Mouse (Mus musculus) forebrain, embryonic 10.5 days (tissue): ENCODE measurements around the gene Gata2. TPM values are rescaled to one million over a fixed set of nuclear protein-coding genes. Genes with fewer than 3 reads are reported as not detected.

Experiments used
- DNase-seq: peaks from one replicate; pipeline ENCODE4 v3.0.0-alpha.2; 2017; ENCODE audit warnings: low spot score; ENCODE audit errors: extremely low spot score
- H3K27ac ChIP-seq: fragments of 300-500 bp; sonication (generic); 2 replicates; pipeline ENCODE4 v1.5.1; 2016; ENCODE audit warnings: mild to moderate bottlenecking
- H3K27me3 ChIP-seq: fragments of 300-500 bp; sonication (generic); 2 replicates; pipeline ENCODE4 v1.6.1; 2016; ENCODE audit warnings: mild to moderate bottlenecking; ENCODE audit not compliant: poor library complexity, severe bottlenecking
- H3K36me3 ChIP-seq: fragments of 300-500 bp; sonication (generic); replicated peaks from 2 replicates; pipeline ENCODE4 v1.6.1; 2016; ENCODE audit warnings: mild to moderate bottlenecking, moderate library complexity
- H3K4me1 ChIP-seq: fragments of 300-500 bp; sonication (generic); 2 replicates; pipeline ENCODE4 v1.6.1; 2016
- H3K4me3 ChIP-seq: fragments of 300-500 bp; sonication (generic); 2 replicates; pipeline ENCODE4 v1.5.1; 2016; ENCODE audit warnings: mild to moderate bottlenecking, moderate library complexity
- H3K9me3 ChIP-seq: fragments of 300-500 bp; sonication (generic); 2 replicates; pipeline ENCODE4 v1.6.1; 2016; ENCODE audit warnings: mild to moderate bottlenecking, moderate library complexity
- WGBS: fragments of 180-500 bp; shearing (Covaris S2); methylation state at CpG from one replicate; pipeline ENCODE4 v1.1.7; 2016; 5-methylcytosine and 5-hydroxymethylcytosine counted together
- polyA plus RNA-seq: library from polyadenylated mRNA; unstranded; fragments of >200 nt; fragmentation: Nextera tagmentation; extraction: Ambion mirVana; gene quantifications from 2 replicates; pipeline ENCODE4 v1.2.1, GENCODE M21; 2016

Gata2 gene
- polyA plus RNA-seq, 1 experiment from 2014 or later = 19.6 TPM

DNA sequence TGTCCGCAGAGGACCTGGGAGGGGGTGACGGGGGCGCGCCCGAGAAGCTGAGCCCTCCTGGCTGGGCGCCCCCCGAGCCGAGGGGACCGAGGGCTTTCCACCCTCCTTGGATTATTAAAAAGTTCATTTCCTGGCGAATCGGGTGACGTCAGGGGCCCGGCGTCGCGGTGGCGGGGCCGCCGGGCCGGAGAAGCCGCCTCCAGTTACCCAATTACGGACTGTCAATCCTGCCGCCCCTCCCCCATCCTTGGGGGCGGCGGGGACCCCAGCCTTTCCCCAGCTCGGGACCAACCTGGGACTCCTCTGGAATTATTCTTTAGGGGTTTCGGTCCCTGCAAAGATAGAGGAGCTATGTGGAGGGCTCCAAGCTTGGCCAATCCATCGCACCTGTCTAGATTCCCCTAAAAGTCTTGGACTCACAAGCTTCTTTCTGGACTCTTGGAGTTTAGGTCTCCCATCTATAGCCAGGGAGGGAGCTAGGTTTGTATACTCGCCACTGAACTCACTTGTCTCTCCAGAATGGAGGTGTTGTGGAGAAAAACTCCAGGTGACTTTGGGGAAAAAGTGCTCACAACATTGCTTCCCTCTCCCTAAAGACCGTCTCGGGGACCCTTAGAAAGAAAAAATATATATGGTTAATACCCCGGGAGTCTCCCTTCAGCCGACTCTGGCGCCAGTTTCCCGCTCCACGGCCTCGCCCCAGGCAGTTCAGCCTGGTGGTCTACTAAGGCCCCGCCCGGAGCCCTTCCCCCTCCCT is 3.8 kb downstream of the Gata2 start:
- WGBS = under 1% methylated on average over 39 of the region's 39 CpGs
- DNase-seq = peak; percentile 47
- peaks cover 100% of the 10 kb centered on the region for H3K27me3 ChIP-seq
- peaks cover 74% of the 10 kb centered on the region for H3K4me1 ChIP-seq
- H3K36me3 ChIP-seq = no peaks in the 10 kb centered on the region
- H3K9me3 ChIP-seq = no peaks in the 10 kb centered on the region
- H3K27ac ChIP-seq = peak overlapping the region; percentile 40; the same call in 1 of the 2 replicates
- peak overlapping the region; percentile 54 for H3K4me3 ChIP-seq

DNA sequence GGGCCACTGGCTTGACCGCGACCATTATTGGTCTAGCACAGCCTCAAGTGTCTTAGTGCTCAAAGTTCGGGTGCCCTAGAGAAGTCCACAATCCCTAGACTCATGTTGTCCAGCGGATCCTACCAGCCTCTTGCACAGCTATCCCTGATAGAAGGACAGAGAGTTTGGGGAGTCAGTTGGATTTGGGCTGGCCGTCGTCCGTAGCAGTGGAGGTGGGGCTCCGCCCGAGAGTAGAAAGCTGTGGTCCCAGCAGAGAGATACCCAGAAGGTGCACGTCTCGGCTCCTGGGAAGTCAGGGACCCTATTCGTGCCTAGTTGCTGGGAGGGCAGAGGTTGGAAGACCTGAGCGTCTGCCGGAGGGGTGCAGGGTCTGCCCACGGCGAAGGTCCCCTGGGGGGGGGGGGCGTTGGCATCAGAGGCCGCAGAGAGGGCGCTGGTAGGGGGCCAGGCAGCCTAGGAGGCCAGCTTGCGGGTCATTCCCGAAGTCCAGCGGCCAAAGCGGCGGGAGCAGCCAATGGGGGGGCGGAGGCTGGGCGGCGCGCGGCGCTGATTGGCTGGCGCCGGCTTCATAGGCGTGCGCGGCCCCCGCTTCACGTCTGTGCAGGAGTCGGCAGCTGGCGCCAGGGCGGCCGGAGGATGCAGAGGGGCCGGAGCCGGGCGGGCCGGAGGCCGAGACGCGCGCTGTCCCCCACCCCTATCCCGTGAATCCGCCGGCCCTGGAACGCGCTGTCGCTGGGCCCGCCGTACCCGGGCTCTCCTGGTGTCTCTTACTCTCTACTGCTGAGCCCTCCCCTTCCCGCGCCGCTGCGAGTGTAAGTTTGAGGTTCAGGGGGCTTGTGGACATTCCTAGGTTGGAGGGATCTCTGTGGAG is 4.6 kb downstream of the Gata2 start:
- Histone ChIP-seq H3K9me3 (no peaks in the 10 kb centered on the region), H3K4me1 (peaks cover 81% of the 10 kb centered on the region), H3K27me3 (peaks cover 100% of the 10 kb centered on the region), H3K4me3 (peak overlapping the region; percentile 54), H3K36me3 (no peaks in the 10 kb centered on the region), H3K27ac (peak overlapping the region; percentile 58)
- under 1% methylated on average over 61 of the region's 62 CpGs for WGBS
- peak; percentile 83 for DNase-seq

DNA sequence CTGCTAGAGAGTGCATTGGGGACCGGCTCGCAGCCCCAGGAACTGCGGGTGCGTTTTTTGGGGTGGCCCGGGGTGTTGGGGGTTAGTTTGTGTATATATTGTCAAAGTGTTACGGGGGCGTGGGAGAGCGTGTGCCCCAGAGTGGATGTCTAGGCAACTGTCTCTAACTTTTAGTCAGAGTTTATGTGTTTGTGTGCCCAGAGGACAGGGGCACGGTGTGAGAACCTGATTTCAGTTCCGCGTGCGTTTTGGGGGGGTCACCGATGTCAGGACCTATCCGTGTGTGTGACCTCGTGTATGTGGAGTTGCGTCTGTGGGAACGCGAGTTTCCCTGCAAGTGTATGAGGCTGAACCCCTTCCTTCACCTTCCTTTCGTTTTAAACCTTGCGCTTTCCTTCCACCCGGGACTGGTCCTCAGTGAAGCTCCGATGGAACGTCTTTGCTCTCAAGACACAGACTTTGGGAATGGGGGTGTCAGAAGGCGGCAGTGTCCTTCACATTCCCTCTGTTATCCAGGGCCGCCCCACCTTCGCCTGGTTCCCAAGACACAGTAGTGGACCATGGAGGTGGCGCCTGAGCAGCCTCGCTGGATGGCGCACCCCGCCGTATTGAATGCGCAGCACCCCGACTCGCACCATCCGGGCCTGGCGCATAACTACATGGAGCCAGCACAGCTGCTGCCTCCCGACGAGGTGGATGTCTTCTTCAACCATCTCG is 5.5 kb downstream of the Gata2 start:
- DNase-seq = peak; percentile 34
- peak overlapping the region; percentile 58; the same call in 1 of the 2 replicates for H3K27ac ChIP-seq
- peaks cover 81% of the 10 kb centered on the region for H3K4me1 ChIP-seq

DNA sequence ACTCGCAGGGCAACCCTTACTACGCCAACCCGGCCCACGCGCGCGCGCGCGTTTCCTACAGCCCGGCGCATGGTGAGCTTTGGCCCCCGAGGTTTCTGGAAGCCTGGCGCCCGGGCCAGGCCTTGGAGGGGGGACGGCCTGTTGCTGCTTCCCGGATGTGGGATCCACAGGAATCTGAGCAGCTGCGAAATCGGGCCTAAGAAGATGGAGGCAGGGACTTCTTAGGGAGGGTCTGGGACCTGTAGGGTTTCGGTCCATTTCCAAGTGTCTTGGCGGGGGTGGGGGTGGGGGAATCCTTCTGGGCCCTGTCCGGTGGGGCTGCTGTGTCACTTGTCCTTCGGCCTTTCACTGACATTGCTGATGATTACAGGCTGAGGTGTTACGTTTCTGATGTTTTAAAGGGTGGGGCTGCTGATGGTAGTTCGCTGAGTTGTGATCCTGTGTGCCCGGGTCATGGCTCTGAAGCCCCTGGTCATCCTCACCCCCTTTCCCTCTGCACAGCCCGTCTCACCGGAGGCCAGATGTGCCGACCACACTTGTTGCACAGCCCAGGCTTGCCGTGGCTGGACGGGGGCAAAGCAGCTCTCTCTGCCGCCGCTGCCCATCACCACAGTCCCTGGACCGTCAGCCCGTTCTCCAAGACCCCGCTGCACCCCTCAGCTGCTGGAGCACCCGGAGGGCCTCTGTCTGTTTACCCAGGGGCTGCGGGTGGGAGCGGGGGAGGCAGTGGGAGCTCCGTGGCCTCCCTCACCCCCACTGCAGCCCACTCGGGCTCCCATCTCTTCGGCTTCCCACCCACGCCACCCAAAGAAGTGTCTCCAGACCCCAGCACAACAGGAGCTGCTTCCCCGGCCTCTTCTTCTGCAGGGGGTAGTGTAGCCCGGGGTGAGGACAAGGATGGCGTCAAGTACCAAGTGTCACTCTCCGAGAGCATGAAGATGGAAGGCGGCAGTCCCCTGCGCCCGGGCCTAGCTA is 6.3 kb downstream of the Gata2 start:
- H3K27ac ChIP-seq = peak overlapping the region; percentile 20; the same call in 1 of the 2 replicates
- 3% methylated on average over 50 of the region's 50 CpGs for WGBS
- peaks cover 86% of the 10 kb centered on the region for H3K4me1 ChIP-seq
- DNase-seq = peak; percentile 43
- H3K9me3 ChIP-seq = no peaks in the 10 kb centered on the region
- peak overlapping the region; percentile 54 for H3K4me3 ChIP-seq
- peaks cover 100% of the 10 kb centered on the region for H3K27me3 ChIP-seq
- H3K36me3 ChIP-seq = no peaks in the 10 kb centered on the region

More for the DNA sequence above, 5.5 kb downstream of the Gata2 start:
- H3K27me3 ChIP-seq = peaks cover 100% of the 10 kb centered on the region
- no peaks in the 10 kb centered on the region for H3K9me3 ChIP-seq
- WGBS = 1% methylated on average over 39 of the region's 39 CpGs
- peak overlapping the region; percentile 54 for H3K4me3 ChIP-seq
- no peaks in the 10 kb centered on the region for H3K36me3 ChIP-seq

DNA sequence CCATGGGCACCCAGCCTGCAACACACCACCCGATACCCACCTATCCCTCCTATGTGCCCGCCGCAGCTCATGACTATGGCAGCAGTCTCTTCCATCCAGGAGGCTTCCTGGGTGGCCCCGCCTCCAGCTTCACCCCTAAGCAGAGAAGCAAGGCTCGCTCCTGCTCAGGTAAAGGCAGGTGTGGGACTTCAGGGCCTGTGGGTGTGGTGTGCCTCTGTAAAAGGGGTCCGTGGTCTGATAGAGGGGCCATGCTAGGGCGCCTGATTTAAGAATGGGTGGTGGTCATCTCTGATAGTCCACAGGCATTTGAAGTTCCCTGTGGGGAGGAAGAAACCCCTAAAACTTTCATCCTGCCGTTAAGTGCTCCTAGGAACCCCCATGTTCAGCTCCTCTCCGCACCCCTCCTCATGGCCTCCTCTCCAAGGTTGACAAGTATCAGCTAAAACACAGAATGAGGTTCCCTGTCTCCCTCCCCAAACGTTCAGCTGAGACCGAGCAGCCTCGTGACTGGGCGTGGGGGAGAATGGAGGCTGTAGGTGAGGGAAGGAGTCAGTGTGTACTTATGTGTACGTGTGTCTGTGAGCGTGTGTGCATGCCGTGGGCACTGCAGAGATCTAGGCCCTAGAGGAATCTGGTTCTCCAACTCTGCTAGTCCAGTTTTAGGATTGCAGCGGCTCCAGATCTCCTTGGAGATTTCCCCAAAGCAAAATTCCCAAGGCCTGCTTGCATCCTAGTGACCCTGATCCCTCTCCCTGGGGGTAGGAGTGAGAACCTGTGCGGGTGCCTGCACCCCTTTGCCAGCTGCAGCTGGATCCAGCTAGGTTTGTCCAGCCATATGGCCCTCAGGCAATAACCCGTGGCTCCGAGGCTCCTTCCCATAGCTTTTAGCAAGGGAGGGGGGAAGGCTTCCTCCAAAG is 7.3 kb downstream of the Gata2 start:
- H3K27me3 ChIP-seq = peaks cover 100% of the 10 kb centered on the region
- H3K36me3 ChIP-seq = no peaks in the 10 kb centered on the region
- WGBS = 5% methylated on average over 20 of the region's 20 CpGs
- no peak overlapping the region for H3K27ac ChIP-seq
- DNase-seq = peak; percentile 30
- peak overlapping the region; percentile 54 for H3K4me3 ChIP-seq
- no peaks in the 10 kb centered on the region for H3K9me3 ChIP-seq
- peaks cover 94% of the 10 kb centered on the region for H3K4me1 ChIP-seq

DNA sequence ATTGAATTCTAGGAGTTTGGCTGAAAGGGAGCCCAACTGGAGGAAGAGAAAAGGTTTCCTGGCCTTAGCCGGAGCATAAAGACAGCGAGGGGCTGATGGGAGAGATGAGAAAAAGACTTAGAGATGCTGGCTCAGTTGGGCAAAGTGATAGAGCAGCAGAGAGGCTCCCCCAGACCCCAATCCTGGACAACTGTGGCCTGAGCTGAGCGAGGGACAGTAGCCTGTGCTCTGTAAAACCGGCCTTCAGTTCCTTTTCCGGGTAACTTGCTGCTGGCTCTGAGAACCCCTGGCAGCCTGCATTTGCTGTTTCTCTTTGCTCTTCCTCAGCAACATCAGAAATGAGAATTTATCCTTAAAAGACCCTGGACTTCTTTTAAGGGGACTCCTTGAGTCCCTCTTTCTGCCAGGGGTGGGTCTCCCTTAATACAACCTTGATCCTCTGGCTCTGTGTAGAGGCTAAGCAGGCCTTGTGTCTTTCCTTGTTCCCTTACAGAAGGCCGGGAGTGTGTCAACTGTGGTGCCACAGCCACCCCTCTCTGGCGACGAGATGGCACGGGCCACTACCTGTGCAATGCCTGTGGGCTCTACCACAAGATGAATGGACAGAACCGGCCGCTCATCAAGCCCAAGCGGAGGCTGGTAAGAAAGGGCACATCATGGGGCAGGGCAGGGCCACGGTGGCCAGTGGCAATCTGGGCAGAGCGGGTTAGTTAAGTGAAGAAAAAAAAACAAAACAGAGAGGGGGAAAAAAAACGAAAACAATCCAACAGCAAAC is 8.4 kb downstream of the Gata2 start:
- no peaks in the 10 kb centered on the region for H3K36me3 ChIP-seq
- H3K4me3 ChIP-seq = no peak overlapping the region

DNA sequence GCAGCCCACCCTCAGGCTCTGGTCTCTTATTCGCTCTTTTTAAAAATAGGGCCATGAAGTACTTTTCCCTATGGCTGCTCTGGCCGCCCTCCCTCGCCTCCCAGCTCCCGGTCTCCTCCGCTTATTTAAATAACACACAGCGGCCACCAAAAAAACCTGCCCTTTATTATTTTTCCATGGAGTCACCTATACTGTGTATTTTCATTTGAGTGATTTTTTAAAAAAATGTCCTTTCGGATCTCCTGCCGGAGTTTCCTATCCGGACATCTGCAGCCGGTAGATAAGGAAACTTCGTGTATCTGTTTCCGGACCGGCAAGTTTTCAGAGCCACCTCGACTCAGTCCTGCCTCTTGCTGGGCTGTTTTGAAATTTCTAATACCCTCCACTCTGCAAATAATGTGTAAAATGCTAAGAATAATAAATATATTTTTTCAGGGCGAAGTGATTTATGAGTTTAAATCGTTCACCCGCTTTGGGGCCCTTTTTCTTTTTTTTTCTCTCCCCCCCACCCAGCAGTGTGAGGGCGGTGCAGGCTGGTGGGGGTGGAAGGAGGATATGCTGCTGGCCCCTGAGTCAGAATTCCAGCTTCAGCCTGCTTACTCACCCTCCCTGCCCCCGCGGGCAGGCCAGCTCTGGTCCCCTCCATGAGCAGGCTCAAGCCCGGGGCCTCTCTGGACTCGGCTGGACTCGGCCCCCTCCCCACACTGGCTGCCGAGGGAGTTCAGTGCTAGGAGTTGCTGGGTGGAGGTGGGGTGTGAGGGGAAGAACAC is 9.4 kb downstream of the Gata2 start:
- Histone ChIP-seq H3K4me3 (peak overlapping the region; percentile 22; the same call in 1 of the 2 replicates), H3K4me1 (peaks cover 75% of the 10 kb centered on the region), H3K27ac (no peak overlapping the region; the same call in 1 of the 2 replicates), H3K9me3 (no peaks in the 10 kb centered on the region), H3K36me3 (no peaks in the 10 kb centered on the region), H3K27me3 (peaks cover 100% of the 10 kb centered on the region)
- peak; percentile 47 for DNase-seq
- 1% methylated on average over 24 of the region's 24 CpGs for whole genome bisulfite sequencing

More for the DNA sequence above, 8.4 kb downstream of the Gata2 start:
- WGBS = 6% methylated on average over 15 of the region's 15 CpGs
- Histone ChIP-seq H3K27ac (no peak overlapping the region), H3K27me3 (peaks cover 100% of the 10 kb centered on the region), H3K9me3 (no peaks in the 10 kb centered on the region), H3K4me1 (peaks cover 85% of the 10 kb centered on the region)
- peak; percentile 30 for DNase-seq

DNA sequence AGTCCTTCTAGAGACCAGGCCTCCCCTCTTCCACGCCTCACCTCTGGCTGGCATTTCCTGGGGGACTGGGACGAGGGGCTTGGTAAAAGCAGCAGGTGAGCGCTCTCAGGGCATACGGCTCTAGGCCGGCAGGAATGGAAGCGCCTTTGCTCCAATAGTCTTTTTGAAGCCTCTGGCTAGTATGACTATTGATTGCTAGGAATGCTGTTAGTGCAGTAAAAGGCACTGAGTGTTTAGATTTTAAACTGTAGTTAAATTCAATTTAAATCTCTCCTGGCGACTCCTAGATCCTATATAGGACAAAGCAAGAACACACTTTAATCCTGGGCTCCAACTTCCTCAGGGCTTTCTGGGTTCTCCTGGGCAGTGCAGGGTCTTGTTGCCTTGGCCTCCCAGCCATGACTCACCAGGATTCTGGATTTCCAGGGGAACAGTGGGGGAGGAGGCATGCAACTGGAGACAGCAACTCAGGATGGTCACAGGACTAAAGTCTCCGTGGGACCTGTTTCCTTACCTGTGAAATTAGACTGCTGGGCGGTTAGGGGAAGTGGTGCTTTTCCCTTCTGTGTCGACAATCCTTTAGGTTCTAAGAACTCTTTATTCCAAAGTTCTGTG is 10.2 kb downstream of the Gata2 start:
- Histone ChIP-seq H3K27ac (no peak overlapping the region; the same call in 1 of the 2 replicates), H3K27me3 (peaks cover 100% of the 10 kb centered on the region), H3K36me3 (no peaks in the 10 kb centered on the region), H3K4me3 (peak overlapping the region; percentile 22; the same call in 1 of the 2 replicates), H3K4me1 (peaks cover 67% of the 10 kb centered on the region), H3K9me3 (no peaks in the 10 kb centered on the region)
- peak; percentile 27 for DNase-seq
- 4% methylated on average over 10 of the region's 10 CpGs for WGBS

DNA sequence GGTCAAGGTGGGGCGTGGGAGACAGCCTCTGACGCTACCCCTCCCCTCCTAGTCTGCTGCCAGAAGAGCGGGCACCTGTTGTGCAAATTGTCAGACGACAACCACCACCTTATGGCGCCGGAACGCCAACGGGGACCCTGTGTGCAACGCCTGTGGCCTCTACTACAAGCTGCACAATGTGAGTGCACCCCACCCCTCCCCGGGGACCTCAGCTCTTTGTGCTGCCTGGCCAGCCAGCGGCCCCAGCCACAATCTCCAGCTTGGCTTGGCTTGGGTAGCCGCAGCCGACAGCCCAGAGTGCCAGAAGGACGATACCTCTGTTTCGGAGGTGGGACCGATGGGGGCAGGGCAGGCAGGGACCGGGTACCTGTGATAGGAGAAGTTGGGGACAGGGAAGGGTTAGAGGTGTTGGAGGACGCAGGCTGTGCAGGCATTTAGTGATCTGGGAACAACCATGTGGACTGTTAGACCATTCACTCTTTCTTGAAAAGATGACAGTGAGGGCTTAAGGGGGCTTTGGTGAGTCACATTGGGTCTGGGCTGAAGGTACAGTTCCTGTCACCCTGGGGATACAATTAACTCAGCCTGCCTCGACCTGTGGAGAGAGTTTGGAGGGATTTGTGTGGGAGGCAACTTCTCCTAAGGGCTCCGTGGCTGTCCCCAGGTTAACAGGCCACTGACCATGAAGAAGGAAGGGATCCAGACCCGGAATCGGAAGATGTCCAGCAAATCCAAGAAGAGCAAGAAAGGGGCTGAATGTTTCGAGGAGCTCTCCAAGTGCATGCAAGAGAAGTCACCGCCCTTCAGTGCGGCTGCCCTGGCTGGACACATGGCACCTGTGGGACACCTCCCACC is 11.1 kb downstream of the Gata2 start:
- no peak overlapping the region for H3K4me3 ChIP-seq
- no peak overlapping the region for H3K27ac ChIP-seq
- H3K27me3 ChIP-seq = peaks cover 98% of the 10 kb centered on the region
- H3K36me3 ChIP-seq = no peaks in the 10 kb centered on the region
- DNase-seq = peak; percentile 30
- no peaks in the 10 kb centered on the region for H3K9me3 ChIP-seq
- peaks cover 59% of the 10 kb centered on the region for H3K4me1 ChIP-seq
- 5% methylated on average over 25 of the region's 25 CpGs for WGBS
